Mouse (Mus musculus) cerebellum, postnatal 14 days (tissue): ENCODE data around the gene Smarcd1.

Experiments
- DNase-seq, 2 experiments: peaks; one replicate each; pipeline ENCODE4 v3.0.0; 2021; ENCODE audit warnings: mixed read lengths in 2 of 2

Smarcd1 gene

GRCm38 (mm10) chr15:99735631-99736030 is 33.7 kb downstream of the Smarcd1 start:
- DNase-seq = peak; percentile 99 to 100

- no peak for DNase-seq
Measured at GRCm38 (mm10) chr15:99736675-99737074, 34.7 kb downstream of the Smarcd1 start.

GRCm38 (mm10) chr15:99740229-99740628 is 38.3 kb downstream of the Smarcd1 start:
- peak in 1 of 2 experiments; percentile 51 for DNase-seq

- DNase-seq = no peak
Measured at GRCm38 (mm10) chr15:99754204-99754603, 52.3 kb downstream of the Smarcd1 start.
